Mouse (Mus musculus): ENCODE results near the gene Megf11.

GRCm38 (mm10) chr9:64719526-64720163, 334.2 kb downstream of the Megf11 start:
- TF ChIP-seq CTCF (IDR thresholded peaks at IDR 0.05; ENCODE audit: low read depth) (no peak), EP300 (IDR thresholded peaks at IDR 0.05; ENCODE audit: low read depth) (no peak)
